Mouse (Mus musculus): ENCODE results near the gene 1700028J19Rik.
A peak's percentile ranks its signal among the peaks of the same experiment; 100 is the strongest.

The 1700028J19Rik gene

GRCm38 (mm10) chr7:44246055-44246983, at the start of gene 1700028J19Rik, which contains the start of gene 2410002F23Rik:
Gene 1700028J19Rik (minus strand): TSS chr7:44246695.
Gene 2410002F23Rik (plus strand): TSS chr7:44246722.
- peak; percentile 93 to 98 for DNase-seq (ENCODE audit: inconsistent age in 2 of 2, low spot score in 1 of 2)

DNA sequence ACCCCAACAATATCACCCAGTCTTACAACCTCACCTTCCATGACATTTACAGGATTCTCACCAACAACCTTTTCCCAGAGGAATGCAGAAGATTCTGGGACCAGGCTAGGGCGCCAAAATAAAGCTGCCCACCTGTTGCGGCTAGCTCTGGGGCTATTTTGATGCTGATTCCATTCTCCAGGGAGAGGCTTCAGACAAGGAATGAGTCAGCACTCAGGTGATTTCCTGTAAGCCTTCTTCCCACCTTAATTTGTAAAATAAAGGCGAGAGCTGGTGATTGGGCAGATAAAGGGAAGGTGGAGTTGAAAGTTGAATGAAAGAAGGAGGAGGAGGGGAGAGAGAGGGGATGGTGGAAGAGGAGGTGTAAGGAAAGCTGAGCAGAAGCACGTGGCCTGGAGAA, 44.9 kb upstream of the 1700028J19Rik start:
- no peak for DNase-seq (ENCODE audit: inconsistent age in 2 of 2, low spot score in 1 of 2)

GRCm38 (mm10) chr7:44290986-44291385, 44.5 kb upstream of the 1700028J19Rik start:
- DNase-seq (ENCODE audit: inconsistent age in 2 of 2, low spot score in 1 of 2) = no peak

GRCm38 (mm10) chr7:44287760-44288159, 41.3 kb upstream of the 1700028J19Rik start:
- peak; percentile 20 to 31 for DNase-seq (ENCODE audit: inconsistent age in 2 of 2, low spot score in 1 of 2)

DNA sequence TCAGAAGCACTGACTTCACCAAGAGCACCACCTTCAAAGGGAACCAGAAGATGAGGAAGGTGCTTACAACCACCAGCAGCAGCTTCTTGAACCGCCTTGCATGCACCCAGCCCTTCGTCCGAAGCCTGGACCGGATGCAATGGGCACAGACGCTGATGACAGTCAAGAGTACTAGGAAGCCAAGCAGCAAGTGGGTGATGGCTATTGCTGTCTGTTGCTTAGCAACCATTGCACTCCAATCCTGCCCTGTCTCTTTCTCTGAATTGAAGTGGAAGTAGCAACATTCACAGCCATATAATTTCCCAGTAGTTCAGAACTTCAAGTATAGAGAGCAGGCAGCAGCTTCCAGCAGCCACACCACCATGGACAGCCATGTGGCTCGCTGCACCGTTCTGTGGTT, 35.1 kb upstream of the 1700028J19Rik start:
- no peak for DNase-seq (ENCODE audit: inconsistent age in 2 of 2, low spot score in 1 of 2)

DNA sequence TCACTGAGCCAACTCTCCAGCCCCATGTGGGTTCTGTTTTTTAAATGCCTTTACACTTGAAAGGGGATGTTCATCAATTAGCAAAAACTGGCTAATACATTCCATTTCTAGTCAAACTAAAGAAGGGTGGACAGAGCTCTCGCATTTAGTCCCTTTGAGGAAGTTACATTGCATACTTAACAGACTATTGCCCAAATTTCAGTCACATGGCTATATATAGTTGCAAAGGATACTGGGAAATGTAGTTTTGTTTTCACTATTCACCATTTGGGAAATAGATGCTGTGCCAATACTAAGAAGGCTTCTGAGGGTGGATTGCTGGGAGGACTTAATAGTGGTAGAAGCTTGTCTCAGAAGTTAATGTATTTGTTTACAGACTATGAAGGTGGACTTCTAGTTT, 34.5 kb upstream of the 1700028J19Rik start:
- no peak for DNase-seq (ENCODE audit: inconsistent age in 2 of 2, low spot score in 1 of 2)

DNA sequence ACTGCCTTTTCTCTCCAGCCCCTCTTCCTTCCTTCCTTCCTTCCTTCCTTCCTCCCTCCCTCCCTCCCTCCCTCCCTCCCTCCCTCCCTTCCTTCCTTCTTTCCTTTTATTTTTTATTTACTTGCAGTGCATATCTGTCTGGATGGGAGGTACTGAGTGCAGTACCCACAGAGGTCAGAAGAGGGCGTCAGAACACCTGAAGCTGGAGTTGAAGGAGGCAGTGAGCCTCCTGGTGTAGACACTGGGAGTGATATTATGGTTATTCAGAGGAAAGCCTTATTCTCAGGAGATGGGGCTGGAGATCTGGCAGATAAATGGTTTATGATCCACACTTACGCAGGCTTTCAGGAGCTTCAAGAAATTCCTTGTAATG, 30.7 kb upstream of the 1700028J19Rik start:
- DNase-seq (ENCODE audit: inconsistent age in 2 of 2, low spot score in 1 of 2) = peak in 1 of 2 experiments; percentile 79

DNA sequence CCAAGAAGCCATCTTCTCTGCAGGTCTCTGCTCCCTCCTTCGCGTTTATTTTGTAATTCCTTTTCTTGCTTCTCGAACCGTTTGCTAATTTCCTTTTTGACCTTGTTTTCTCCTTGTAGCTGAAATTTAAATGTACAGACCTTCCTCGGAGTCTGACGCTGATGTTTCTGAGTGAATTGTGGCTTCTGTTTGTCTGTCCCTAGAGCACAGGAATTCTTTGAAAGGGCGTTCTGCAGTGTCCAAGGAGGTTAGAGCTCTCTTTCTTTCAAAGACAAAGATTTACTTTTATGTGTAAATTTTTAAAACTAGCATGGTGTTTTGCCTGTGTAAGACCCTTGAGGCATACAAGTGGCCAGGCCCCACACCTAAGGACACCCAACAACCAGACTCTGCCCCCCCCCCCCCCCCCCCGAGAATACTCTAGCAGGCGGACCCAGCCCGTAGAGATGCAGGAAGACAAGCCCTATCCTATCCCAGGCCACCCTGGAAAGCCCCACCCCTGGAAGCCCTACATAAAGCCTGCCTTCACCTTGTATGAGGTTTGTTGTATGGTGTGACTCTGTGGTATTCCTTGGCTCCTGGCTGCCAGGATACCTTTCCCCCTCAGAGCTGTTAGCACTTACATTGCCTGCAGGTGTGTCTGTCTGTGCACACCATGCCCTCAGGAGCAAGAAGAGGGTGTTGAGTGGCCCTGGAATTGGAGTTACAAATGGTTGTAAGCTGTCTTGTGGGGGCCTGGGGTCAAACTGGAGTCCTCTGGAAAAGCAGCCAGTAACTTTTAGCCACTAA, 30.2 kb upstream of the 1700028J19Rik start:
- DNase-seq (ENCODE audit: inconsistent age in 2 of 2, low spot score in 1 of 2) = no peak

DNA sequence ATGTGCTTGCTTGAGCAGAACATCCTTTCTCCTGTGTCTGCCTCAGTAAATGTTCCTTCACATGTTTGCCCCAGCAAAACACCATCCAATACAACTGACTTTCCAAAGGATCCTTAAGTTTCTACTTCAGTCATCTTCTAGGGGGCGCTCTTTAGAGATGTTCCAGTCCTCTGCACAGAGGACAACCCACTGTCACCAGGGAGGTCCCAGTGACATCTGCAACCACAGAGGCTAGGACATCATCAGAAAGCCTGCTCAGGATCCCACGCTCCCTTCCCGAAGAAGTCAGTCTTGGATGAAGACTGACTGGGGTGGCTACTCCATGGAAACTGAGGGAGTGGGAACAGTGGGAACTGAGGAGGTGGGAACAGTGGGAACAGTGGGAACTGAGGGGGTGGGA, 29.1 kb upstream of the 1700028J19Rik start:
- DNase-seq (ENCODE audit: inconsistent age in 2 of 2, low spot score in 1 of 2) = no peak

GRCm38 (mm10) chr7:44274096-44274495, 27.6 kb upstream of the 1700028J19Rik start:
- DNase-seq (ENCODE audit: inconsistent age in 2 of 2, low spot score in 1 of 2) = no peak

- no peak for DNase-seq (ENCODE audit: inconsistent age in 2 of 2, low spot score in 1 of 2)
These were observed 27.0 kb upstream of the 1700028J19Rik start for GRCm38 (mm10) chr7:44273446-44273845.

GRCm38 (mm10) chr7:44272546-44272945, 26.1 kb upstream of the 1700028J19Rik start:
- DNase-seq (ENCODE audit: inconsistent age in 2 of 2, low spot score in 1 of 2) = no peak

DNA sequence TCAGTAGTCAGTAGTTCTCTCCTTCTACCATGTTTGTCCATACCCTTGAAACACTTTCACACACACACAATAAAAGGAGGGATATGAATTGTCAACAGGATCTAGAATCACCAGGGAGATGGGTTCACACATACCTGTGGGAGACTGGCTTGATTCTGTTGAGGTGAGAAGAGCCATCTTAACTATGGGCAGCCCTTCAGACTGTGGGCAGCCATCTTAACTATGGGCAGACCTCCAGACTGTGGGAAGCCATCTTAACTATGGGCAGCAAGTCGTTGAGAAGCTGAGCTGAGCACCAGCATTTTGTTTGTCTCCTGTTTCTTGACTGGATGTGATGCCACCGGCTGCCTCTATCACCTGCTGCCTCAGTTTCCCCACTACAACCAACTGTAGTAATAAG, 24.8 kb upstream of the 1700028J19Rik start:
- DNase-seq (ENCODE audit: inconsistent age in 2 of 2, low spot score in 1 of 2) = peak in 1 of 2 experiments; percentile 31

DNA sequence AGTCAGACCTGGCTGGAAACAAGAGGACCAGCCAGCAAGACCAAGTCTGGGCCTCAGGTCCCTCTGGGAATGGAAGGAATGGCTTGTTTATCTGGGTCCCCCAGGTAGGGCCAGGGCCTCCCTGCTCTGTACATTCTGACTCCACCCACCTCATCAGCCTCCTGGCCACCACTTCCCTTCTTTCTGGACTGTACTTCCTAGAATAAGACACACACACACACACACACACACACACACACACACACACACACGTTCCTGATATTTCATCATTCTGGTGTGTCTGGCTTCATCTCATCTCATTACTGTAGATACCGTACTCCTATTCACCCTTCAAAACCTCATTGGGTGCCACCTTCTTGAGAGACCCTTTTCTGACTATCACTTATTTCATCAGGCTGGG, 22.9 kb upstream of the 1700028J19Rik start:
- no peak for DNase-seq (ENCODE audit: inconsistent age in 2 of 2, low spot score in 1 of 2)

- DNase-seq (ENCODE audit: inconsistent age in 2 of 2, low spot score in 1 of 2) = no peak
These were observed 21.6 kb upstream of the 1700028J19Rik start for GRCm38 (mm10) chr7:44268117-44268516.

GRCm38 (mm10) chr7:44262791-44263643, 16.5 kb upstream of the 1700028J19Rik start:
- peak; percentile 90 to 98 for DNase-seq (ENCODE audit: inconsistent age in 2 of 2, low spot score in 1 of 2)

- DNase-seq (ENCODE audit: inconsistent age in 2 of 2, low spot score in 1 of 2) = no peak
These were observed 14.7 kb upstream of the 1700028J19Rik start, which contains the start of gene Gm15517 for GRCm38 (mm10) chr7:44261147-44261546. Gene Gm15517 (plus strand): TSS chr7:44261447.

GRCm38 (mm10) chr7:44260410-44260809, 13.9 kb upstream of the 1700028J19Rik start:
- DNase-seq (ENCODE audit: inconsistent age in 2 of 2, low spot score in 1 of 2) = peak in 1 of 2 experiments; percentile 66

DNA sequence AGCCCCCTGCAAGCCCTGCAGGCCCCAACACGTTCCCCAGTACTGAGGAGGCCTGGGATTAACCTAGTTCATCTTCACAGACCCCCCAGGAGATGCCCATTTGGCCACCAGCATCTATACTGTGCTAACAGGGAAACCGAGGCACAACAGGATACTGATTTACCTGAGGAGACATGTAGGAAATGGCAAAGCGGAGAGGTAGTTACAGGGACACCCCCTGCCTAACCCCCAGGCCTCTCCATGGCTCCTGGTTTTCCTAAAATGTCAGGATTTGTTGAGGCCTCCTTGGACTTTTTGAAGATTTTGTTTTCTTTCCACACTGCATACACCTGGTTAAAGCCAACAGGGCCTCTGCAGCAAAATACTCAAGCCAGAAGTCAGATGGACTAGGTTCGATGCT, 10.8 kb upstream of the 1700028J19Rik start, which contains the start of gene Acp4:
Acp4 (minus strand) TSS at position 101 of the 400 bp plus-strand sequence.
- no peak for DNase-seq (ENCODE audit: inconsistent age in 2 of 2, low spot score in 1 of 2)

- DNase-seq (ENCODE audit: inconsistent age in 2 of 2, low spot score in 1 of 2) = peak in 1 of 2 experiments; percentile 42
These were observed 8.4 kb upstream of the 1700028J19Rik start for GRCm38 (mm10) chr7:44254930-44255329.
